Mouse (Mus musculus) activated CD4-positive, CD25-positive, alpha-beta regulatory T cell (primary cell): ENCODE data around the gene Rwdd3. TPM values are rescaled to one million over a fixed set of nuclear protein-coding genes. Genes with fewer than 3 reads are reported as not detected.

ENCODE experiments used
- polyA plus RNA-seq, 2 experiments: library from polyadenylated mRNA; unstranded; fragments of 100-300 nt; shearing (Covaris generic); gene quantifications; one replicate each; pipeline ENCODE4 v1.2.1; 2017

Rwdd3 gene
- polyA plus RNA-seq, result 1 to 10 TPM; 2.6 to 7.6 TPM

GRCm38 (mm10) chr3:121171243-121171871 lies at the start of gene Rwdd3:
Gene Rwdd3 (minus strand): TSS chr3:121171695.

Other genes with a start within 250 kb of the Rwdd3 start
- gene Tmem56, start 111.4 kb upstream of the Rwdd3 start, polyA plus RNA-seq, result under 1 TPM; 0.26 to 0.96 TPM
- 10 to 100 TPM; 13.5 to 19.7 TPM for gene Alg14, start 120.1 kb upstream of the Rwdd3 start, polyA plus RNA-seq